Mouse (Mus musculus) heart, adult 2 months (tissue): ENCODE data around the gene Gm20388.

Source experiments
- CTCF ChIP-seq: fragments of 200-600 bp; IDR thresholded peaks from 2 replicates; pipeline ENCODE4 v1.8.1; 2022; ENCODE audit warnings: antibody characterized with exemption, mild to moderate bottlenecking, moderate library complexity
- EP300 ChIP-seq: fragments of 200-500 bp; IDR thresholded peaks from 2 replicates; pipeline ENCODE4 v1.6.1; 2011; ENCODE audit warnings: low read depth, low read length, control low read depth; ENCODE audit not compliant: insufficient read depth
- POLR2A ChIP-seq: fragments of 200-500 bp; IDR thresholded peaks from 2 replicates; pipeline ENCODE4 v1.6.1; 2011; ENCODE audit warnings: mild to moderate bottlenecking, low read depth, low read length, control low read depth; ENCODE audit not compliant: insufficient read depth

- no peak for TF ChIP-seq POLR2A
- TF ChIP-seq CTCF = no peak
- no peak for TF ChIP-seq EP300
These were observed 2794.0 kb downstream of the Gm20388 start for GRCm38 (mm10) chr8:122704612-122705011.
